Mouse (Mus musculus) adrenal gland, postnatal 14 days (tissue): ENCODE results near the gene Psmb4. TPM values are rescaled to one million over a fixed set of nuclear protein-coding genes. Genes with fewer than 3 reads are reported as not detected.
A peak's percentile ranks its signal among the peaks of the same experiment; 100 is the strongest.
"Not testable (repeated sequence)": the region's sequence is repeated elsewhere in the genome, so short reads cannot be mapped to it uniquely, and the experiment has no call there.

ENCODE experiments used
- DNase-seq: peaks from one replicate; pipeline ENCODE4 v3.0.0; 2021; ENCODE audit warnings: mixed read lengths
- long read RNA-seq, 2 experiments: library from polyadenylated mRNA; stranded (forward); transcript quantifications; one replicate each; pipeline ENCODE4 v2.0.0; 2021
- total RNA-seq: library from RNA; stranded (reverse); gene quantifications from 2 replicates; pipeline ENCODE4 v1.2.3, GENCODE M21; 2021

Psmb4 gene
- 262 and 280 TPM in 2 replicates for total RNA-seq
- long read RNA-seq, experiment 1, transcript Psmb4-201 (7 exons, 1,183 nt): major isoform, 107 of 111 reads
- long read RNA-seq, experiment 1, partial matches to known transcripts: 4 of 111 reads
- long read RNA-seq, experiment 1, other reads (novel, unspliced or antisense): 0 of 111 reads
- long read RNA-seq, experiment 2, transcript Psmb4-201 (7 exons, 1,183 nt): major isoform, 81 of 95 reads
- long read RNA-seq, experiment 2, partial matches to known transcripts: 9 of 95 reads
- long read RNA-seq, experiment 2, other reads (novel, unspliced or antisense): 1 of 95 reads

GRCm38 (mm10) chr3:94886316-94887224 lies at the start of gene Psmb4:
Gene Psmb4 (minus strand): TSS chr3:94886961.
- DNase-seq: peak; percentile 92

GRCm38 (mm10) chr3:94936147-94936546 lies 49.4 kb upstream of the Psmb4 start:
- DNase-seq: not testable (repeated sequence)

- DNase-seq: peak; percentile 47
Measured at GRCm38 (mm10) chr3:94935332-94935731, 48.6 kb upstream of the Psmb4 start.

- DNase-seq: not testable (repeated sequence)
Measured at GRCm38 (mm10) chr3:94934564-94934963, 47.8 kb upstream of the Psmb4 start.

- not testable (repeated sequence) for DNase-seq
Measured at GRCm38 (mm10) chr3:94933604-94934003, 46.8 kb upstream of the Psmb4 start.

GRCm38 (mm10) chr3:94932809-94933564 lies 46.2 kb upstream of the Psmb4 start, which contains the start of gene Selenbp1:
Gene Selenbp1 (plus strand): TSS chr3:94933056.
- peak; percentile 94 for DNase-seq

- not testable (repeated sequence) for DNase-seq
Measured at GRCm38 (mm10) chr3:94932279-94932678, 45.5 kb upstream of the Psmb4 start.

GRCm38 (mm10) chr3:94931427-94932082 lies 44.8 kb upstream of the Psmb4 start:
- DNase-seq: not testable (repeated sequence)

GRCm38 (mm10) chr3:94930386-94931266 lies 43.9 kb upstream of the Psmb4 start:
- peak; percentile 62 for DNase-seq

GRCm38 (mm10) chr3:94928979-94929378 lies 42.2 kb upstream of the Psmb4 start:
- not testable (repeated sequence) for DNase-seq

- not testable (repeated sequence) for DNase-seq
Measured at GRCm38 (mm10) chr3:94926301-94926736, 39.6 kb upstream of the Psmb4 start.

GRCm38 (mm10) chr3:94924688-94925087 lies 37.9 kb upstream of the Psmb4 start:
- no peak for DNase-seq

GRCm38 (mm10) chr3:94922333-94922732 lies 35.6 kb upstream of the Psmb4 start:
- DNase-seq: peak; percentile 23

GRCm38 (mm10) chr3:94921104-94921503 lies 34.3 kb upstream of the Psmb4 start:
- DNase-seq: peak; percentile 49

- no peak for DNase-seq
Measured at GRCm38 (mm10) chr3:94918845-94919244, 32.1 kb upstream of the Psmb4 start.

- DNase-seq: no peak
Measured at GRCm38 (mm10) chr3:94917816-94918361, 31.1 kb upstream of the Psmb4 start.

GRCm38 (mm10) chr3:94915903-94916741 lies 29.4 kb upstream of the Psmb4 start:
- DNase-seq: no peak

GRCm38 (mm10) chr3:94913801-94914200 lies 27.0 kb upstream of the Psmb4 start:
- peak; percentile 27 for DNase-seq

GRCm38 (mm10) chr3:94911050-94911693 lies 24.4 kb upstream of the Psmb4 start:
- no peak for DNase-seq
